Mouse (Mus musculus) embryo, embryonic 10.5 days (tissue): ENCODE measurements at regions not wholly inside any gene's neighbourhood (a gene's known extent, or its start where the extent isn't known, plus 50 kb on each side); places are given as distances from the start of the nearest gene placed in this dataset.
A peak's percentile ranks its signal among the peaks of the same experiment; 100 is the strongest.

Source experiments
- DNase-seq: peaks from one replicate; pipeline ENCODE4 v3.0.0-alpha.2; 2015; ENCODE audit warnings: low spot score

- no peak for DNase-seq
These were observed 66.2 kb downstream of the Isl1 start for GRCm38 (mm10) chr13:116243272-116243784.

GRCm38 (mm10) chr13:116215101-116215500 is 94.4 kb downstream of the Isl1 start:
- no peak for DNase-seq

DNA sequence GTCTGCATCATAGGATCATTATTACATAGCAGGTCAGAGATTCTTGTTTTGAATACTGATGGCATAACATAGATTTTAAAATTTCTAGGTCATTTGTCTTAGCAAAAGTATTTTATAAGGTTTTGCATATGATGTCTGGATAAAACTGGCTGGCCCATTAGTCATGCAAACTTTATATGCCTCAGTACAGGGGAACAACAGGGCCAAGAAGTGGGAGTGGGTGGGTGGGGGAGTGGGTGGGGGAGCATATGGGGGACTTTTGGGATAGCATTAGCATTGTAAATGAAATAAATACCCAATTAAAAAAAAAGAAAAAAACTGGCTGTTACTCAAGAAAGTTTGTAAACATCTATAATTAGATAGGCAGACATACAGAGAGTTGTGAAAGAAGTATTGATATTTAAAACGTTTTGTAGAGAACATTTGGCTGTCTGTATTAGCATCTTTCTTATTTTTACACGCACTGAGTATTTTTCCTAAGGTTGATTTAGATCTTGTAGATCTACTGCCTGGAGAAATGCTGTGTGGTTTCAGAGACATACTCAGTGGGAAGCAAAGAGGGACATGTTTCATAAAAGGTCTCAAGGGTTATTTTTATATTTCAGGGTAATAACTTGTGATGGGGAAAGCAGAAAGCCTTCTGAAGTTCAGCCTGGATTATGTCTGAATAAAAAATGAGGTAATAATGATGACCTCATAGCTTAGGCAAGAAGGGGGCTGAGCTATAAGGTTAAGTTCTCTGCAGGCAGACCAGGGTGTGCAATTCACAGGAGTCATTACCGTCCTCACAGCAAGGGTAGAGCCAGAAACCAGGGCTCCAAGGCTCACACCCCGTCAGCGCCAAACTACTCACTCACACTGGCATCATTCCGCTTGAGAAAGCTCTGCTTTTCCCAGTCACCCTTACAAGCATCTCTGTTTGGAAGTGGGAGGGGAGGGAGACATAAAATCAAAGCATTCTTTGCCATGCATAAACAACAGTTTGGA is 95.4 kb downstream of the Isl1 start:
- DNase-seq = no peak

DNA sequence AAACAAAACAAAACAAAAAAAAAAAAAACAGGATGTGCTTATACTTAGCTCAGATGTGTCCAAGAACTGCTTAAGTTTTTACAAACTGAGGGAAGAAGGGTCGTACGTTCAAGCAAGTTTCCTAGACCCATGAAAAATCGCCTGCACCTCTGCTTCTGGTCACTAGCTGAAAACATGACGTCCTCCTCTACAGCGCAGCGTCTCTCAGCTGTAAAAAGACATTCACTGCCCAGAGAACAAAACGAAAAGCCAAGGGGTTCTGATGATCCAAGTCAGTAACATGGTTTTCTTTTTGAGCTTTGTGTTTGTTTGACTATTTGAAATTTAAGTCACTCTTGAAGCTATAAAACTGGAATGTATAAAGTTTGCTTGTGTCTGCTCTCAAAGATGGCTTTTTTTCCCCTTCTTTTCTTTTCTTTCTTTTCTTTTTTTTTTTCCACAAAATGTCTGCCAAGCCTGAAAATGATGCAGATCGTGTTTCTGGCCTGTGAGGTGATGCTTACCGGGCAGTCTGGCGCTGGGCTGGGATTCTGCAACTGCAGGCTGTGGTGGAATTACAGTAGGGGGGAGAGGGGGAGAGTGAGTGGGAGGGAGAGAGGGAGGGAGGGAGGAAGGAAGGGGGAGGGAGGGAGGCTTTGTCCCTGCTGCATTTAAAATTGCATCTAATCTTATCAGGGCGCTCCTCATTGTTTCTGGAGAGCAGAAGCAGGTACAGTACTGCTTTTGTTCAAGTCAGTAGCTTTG is 108.1 kb downstream of the Isl1 start:
- peak; percentile 69 for DNase-seq

DNA sequence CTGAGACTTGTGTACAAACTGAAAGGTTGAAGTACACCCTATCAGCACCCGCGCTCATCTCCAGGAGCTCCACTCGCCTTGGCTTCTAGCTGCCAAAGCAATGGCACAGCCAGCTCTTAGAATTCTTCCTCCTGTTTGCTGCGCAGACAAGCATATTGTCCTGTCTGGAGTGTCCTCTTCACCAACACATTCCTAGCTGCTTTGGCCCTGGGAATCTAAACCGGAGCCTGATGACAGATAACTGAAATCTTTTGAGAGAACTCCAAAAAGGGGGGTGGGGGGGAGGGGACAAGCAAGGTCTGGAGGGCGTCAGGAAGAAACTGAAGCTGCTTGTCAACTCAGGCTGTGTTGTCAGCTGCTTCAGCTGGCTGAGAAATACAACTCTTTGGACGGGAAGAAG is 122.4 kb downstream of the Isl1 start:
- no peak for DNase-seq

GRCm38 (mm10) chr13:116177781-116178180 is 131.7 kb downstream of the Isl1 start:
- peak; percentile 31 for DNase-seq

DNA sequence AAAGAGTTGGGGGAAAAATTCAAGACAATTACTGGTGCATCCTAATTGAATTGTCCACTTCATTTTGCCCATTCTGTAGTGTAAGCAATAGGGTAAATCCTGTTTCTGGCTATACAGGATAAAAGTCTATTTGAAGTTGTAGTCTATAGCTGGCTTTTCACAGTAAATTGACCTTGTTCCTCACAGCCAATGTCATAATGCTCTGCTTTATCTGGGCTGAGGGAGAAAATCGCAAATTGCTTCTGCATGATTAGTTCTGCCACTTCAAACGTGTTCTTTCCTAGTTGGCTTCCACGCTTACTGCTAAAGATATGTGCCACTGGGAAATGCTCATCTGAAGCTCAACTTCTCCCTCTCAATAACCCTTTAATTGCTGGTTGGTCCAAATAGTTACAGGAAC is 134.5 kb downstream of the Isl1 start:
- DNase-seq = peak; percentile 40

DNA sequence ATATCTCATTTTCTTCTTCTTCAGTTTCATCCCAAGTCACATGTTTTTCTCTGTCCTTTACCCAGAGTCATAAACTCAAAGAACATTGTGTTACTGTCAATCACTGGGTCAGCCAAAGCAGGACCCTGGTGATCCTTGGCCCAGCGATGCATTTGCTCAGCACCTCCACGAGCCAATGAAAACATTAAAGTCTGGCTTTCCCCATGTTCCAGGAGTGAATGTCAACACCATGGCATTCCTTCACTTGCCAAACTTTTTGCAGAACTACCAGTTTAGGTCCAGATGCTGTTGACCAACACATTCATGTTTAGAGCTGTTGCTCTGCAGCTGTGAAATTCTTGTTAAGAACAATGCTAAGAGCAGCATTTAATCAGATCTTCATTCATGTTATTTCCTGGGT is 135.6 kb downstream of the Isl1 start:
- DNase-seq = no peak

DNA sequence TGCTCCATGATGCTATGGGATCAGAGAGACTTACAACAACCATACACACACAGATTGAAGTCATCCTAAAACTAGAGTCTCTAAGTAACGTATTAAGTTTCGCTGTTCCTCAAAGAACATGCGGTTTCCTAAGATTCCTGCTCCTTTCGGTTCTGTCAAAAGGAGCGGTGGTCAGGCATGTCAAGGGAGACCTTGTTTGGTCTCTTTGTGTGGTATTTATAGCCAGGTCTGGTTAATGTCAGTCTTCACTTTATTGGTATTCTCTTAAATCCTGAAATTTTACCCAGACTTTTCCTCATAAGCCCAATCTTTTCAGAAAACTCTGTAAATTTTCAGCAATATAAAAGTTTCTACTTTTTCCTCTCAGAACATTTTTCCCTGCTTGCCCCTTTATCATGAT is 166.5 kb downstream of the Isl1 start:
- peak; percentile 27 for DNase-seq

- no peak for DNase-seq
These were observed 190.8 kb downstream of the Isl1 start for GRCm38 (mm10) chr13:116118664-116119063.

- DNase-seq = no peak
These were observed 198.3 kb downstream of the Isl1 start for GRCm38 (mm10) chr13:116111032-116111808.

GRCm38 (mm10) chr13:116110578-116110977 is 198.9 kb downstream of the Isl1 start:
- no peak for DNase-seq

GRCm38 (mm10) chr13:116087541-116088308 is 221.8 kb downstream of the Isl1 start:
- DNase-seq = no peak

DNA sequence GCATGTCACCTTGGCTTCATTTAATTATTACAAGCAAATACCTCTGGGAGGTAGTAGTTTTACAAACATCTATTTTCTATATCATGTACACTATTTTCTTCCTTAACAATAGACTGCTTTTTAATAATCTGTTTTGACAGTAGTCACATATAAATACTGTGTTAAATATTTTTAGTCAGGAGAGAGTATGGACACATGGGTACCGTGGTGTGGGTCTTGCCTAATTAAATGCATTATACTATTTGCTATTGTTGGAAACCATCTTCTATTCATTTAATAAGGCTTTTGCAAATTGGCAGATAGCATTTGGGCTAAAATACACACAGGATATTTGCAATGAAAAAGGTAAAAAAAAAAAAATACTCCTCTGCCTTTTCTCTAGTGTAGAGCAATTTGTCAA is 222.3 kb downstream of the Isl1 start:
- no peak for DNase-seq

GRCm38 (mm10) chr13:116056976-116057647 is 252.4 kb downstream of the Isl1 start:
- DNase-seq = no peak

GRCm38 (mm10) chr13:116056112-116056652 is 253.3 kb downstream of the Isl1 start:
- DNase-seq = no peak

- DNase-seq = no peak
These were observed 273.3 kb downstream of the Isl1 start for GRCm38 (mm10) chr13:116036166-116036565.

GRCm38 (mm10) chr13:116030152-116030720 is 279.3 kb downstream of the Isl1 start:
- no peak for DNase-seq

DNA sequence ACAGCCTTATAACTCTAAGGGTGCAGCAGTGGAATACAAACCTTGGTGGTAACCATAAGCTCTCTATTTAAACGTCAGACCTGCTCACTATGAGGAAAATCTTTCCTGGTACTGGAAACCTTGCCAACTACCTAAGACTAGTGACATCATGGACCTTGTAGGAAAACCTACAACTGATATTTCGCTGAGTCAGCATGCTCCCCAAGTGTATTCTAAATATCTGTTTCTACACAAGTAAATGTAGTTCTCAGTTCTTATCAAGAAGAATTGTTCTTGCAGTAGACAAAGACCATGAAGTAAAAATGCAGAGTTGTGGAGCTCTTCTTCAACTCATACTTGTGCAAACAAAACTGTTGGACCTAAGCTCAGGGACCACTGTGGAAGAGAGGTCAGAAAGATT is 280.9 kb downstream of the Isl1 start:
- no peak for DNase-seq

DNA sequence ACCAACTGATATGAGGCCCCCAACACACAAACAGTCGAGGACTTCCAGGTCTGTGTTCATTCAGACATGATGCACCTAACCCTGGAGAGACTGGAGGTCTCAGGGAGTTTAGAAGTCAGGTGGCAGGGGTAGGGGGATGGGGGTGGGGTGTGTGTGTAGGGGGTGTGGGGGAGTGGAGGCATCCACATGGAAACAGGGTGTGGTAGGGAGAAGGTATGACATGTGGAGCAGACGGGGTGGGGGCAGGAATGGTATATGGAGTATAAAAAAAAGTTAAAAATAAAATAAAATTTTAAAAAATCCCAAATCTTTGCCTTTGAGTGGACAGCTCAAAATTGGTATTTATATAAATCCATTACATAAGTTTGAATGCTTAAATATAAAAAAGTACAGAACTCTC is 282.3 kb downstream of the Isl1 start:
- no peak for DNase-seq
